Mouse (Mus musculus) embryo, embryonic 10 days (tissue): ENCODE measurements at regions not wholly inside any gene's neighbourhood (a gene's known extent, or its start where the extent isn't known, plus 50 kb on each side); places are given as distances from the start of the nearest gene placed in this dataset.

Experiments used
- DNase-seq: peaks from one replicate; pipeline ENCODE4 v3.0.0-alpha.2; 2015; ENCODE audit warnings: low spot score

DNA sequence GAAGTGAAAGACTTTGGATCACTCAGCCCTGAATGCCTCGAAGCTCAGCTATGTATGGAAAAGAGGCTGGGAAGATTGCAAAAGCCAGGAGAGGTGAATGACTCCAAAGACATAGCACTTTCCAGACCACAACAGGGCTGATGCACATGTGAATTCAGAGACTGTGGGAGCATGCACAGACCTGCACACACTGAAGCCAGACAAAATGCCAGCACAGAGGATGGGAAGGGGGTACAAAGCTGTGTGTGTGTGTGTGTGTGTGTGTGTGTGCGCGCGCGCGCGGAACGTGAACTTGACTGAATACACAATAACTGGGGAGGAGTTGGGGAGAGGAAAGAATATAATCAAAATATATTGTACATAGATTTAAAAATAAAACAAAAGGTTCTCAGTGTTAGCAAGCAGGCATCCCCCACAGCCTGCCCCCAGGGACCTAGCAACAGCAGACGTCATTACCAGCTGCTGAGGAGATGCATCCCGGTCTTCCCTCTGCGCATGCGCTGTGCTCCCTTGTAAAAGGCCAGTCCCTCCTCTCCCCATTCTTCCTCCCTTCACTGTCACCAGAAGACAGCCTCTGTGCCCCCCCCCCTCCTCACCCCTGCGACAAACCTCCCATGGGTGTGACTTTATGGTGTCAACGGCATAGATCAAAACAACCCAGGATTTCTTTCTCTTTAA, 89.5 kb upstream of the Mrps22 start:
- DNase-seq: peak; percentile 55

DNA sequence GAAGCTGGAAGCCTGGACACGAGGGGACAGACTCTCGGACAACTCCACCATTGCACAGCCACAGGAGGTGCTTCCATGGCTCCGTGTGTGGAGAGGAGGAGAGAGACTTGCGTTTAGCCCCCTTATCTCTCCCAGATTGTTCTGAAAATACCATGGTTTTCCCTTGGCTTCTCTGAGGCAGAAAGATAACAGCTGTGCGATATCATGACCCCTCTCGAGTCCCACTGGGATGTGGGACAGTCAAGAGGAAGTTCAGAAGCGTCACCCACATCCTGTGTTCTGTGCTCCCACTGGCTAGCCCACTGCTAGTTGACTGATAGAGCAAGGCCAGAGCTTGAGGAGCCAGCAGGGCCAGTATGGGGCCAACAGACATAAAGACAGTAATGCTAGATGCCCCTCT, 84.1 kb upstream of the Mrps22 start:
- no peak for DNase-seq

DNA sequence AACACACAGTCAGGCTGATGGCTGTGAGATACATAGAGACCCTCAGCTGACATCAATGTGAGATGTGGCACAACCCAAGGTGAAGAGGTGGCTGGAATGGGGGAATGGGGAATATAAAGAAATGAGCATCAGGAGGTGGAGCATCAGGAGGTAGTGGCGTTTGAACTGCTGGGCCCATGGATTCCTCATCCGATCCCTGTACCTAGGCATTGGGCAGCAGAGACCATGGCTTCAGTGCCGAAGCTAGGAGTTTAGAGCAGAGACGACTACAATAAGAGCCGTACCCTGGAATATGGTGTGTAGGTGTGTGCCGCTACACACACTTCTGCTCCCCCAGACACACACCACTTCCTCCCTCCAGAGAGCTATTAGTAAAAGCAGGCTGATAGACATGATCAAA, 82.9 kb upstream of the Mrps22 start:
- DNase-seq: no peak

DNA sequence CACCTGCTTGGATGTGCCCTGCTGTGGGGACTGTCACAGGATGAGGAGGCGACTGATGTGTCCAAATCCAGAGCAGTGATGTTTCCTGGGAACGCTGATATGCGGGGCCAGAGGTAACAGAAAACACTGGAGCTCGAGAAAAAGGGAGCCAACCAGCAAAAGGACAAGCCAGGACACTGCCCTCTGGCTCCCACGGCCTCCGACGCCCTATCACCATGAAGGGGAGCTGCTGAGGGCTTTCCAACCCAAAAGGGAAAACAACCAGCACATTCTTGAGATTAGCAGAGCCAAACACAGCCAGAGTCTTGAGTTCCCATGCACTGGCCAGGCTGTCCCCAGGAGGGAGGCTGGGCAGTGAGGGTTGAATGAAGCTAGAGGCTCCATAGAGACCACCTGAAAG, 74.2 kb upstream of the Mrps22 start:
- DNase-seq: no peak

DNA sequence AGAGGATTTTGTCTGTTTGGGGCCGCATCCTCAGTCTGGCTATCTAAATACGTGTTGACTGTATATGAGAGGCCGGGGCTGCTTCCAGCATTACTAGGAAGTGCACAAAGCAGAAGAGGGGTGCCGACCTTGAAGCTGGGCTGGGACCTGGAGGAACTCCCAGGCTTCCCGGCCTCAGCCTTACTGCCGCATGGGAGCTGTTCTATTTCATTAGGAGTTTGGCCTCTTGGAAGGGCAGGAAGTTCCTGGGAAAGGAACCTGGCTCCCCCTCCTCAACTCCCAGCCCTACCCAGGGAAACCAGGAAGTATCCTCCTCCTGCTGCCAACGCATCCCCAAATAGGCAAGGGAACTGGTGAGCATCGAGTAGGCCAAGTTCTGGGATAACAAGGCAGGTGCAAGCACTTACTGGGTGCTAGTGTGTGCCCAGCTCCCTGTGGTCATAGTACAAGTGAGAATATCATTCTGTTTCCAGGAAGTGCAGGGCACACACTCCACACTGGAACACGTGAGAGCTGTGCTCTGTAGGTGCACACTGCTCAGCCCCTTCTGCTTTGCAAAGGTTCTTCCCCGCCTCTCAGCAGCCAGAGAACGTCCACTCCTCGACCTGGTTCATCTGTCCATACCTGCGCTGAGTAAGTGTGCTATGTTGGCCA, 72.1 kb upstream of the Mrps22 start:
- no peak for DNase-seq

DNA sequence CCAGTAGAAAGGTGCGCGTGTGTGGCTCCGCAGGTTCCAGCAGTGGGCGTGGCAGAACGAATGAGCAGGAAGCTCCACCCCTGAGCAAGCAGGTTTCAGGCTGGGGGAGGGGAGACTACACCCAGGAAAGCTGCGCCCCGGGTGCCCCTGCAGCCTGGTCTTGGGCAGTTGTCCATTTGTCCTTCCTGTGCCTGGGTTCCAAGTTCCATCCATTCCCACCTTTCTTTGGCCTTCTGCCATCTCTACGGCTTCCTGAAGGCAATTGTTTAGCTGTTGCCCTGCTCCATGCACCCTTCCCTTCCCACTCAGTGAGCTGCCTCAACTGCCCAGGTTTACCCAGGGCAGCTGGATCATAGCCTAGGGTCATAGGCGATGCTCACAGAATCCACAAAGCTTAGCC, 70.9 kb upstream of the Mrps22 start:
- no peak for DNase-seq

DNA sequence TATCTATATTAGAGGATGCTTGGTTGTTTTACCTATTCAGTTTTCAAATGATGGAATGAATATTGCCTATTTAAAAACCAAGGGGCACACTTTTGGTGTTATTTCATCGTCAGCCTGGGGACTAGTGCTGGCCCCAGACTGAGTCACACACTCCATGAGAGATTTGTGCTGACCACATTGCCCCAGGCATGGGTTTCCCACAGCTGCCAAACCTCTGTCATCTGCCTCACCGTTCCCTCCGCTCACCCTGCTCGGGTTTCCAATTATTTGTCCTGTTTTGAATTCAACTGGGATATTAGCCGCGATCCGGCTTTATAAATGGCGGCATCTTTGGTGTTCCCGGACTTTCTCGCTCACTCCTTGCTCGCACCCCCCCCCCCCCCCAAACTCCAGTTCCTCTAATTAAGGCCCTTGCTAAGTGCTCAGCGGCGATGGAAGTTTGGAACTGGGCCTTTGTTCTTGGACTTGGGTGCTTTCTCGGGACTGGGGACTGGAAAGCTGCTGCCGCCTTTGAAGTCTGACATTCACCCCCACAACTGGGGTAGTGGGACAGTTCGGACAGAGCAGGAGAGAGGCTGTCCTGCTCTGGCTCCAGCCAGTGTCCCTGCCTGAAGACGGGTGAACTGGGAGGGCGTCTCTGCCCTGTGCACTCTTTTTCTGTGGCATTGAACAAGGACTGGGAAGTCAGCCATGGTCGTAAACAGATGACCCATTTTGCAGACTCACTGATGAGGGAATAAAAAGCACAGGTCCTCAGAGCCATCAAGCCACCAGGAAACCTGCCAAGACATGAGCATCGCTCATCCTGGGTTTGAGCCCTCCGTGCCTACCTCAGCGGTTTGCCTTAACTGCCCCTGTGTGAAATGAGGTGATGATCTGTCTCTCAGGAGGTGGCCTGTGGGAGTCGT, 67.2 kb upstream of the Mrps22 start:
- DNase-seq: no peak

DNA sequence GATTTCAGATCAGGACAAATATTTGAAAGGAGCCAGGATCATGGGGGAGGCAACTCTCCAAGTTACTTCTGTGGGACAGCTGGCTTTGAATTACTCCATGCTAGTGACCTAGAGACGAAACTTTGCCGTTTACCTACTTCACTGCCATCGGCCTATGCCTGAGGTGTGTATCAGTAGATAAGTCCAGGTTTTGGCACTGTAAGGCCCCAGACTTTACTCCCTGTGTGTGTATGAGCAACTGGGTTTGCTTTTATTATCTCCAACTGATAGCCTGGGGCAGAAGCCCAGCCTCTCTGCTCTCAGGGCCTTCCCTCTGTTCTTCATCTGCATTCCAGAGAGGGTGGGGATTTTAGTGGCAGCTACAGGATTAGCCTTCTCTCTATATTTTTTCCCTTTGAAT, 65.6 kb upstream of the Mrps22 start:
- no peak for DNase-seq

DNA sequence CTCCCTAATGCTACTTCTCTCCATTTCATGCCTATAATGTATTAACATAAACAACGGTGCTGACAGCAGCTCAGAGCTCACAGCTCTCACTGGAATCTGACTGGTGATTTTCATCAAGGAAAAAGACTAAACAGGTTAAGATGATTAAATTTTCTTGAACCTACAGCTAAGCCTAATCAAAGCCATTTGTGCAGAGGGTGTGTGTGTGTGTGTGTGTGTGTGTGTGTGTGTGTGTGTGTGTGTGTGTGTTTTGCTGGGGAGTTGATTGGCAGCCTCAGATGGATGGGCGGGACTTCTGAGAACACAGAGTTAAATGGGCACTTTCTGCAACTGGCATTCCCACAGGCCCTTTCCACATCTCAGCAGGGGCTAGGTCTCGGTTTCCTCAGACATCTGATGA, 61.6 kb upstream of the Mrps22 start:
- DNase-seq: peak; percentile 17

DNA sequence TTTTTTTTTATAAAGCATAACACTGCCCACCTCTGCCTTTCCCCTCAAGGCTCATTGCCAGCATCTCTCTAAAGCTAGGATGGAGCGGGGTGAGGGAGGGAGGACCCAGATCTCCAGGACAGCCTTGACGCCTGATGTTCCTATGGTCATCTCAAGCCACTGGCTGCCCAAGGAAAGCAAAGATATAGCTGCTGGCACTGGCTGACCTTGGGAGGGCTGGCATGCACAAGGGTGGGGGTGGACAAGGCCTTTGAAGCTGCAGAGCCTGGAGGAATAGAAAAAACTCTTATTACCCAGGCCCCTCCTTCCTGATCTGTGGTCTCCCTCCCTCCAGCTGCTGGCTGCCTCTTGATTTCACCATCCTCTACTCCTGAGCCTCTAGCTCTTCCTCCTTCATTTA, 50.2 kb upstream of the Mrps22 start:
- no peak for DNase-seq
